Mouse (Mus musculus): ENCODE results near the gene 2310022B05Rik.

DNA sequence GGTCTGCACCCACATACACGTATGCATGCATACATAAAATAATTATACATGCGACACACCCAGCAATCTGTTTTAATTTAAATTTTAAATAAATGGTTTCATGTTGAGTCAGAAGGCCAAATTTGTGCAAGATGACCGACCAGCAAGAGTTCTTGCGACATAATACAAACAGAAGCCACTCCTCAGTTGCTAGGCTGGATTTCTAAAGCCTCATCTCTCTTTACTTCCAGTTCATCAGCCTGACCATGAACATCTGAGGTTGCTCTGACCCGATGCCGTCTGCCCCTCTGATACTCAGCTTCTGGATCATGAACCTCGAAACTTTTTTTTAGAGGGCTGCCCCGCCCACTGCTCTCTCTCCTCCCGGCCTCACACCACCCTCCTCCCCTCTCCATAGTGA lies 44.9 kb downstream of the 2310022B05Rik start:
- TF ChIP-seq CTCF (conservative IDR thresholded peaks at IDR 0.05; ENCODE audit: low read length) = no peak
- TF ChIP-seq POU5F1 (IDR thresholded peaks at IDR 0.05; ENCODE audit: borderline replicate concordance, low read length) = no peak
- TF ChIP-seq NANOG (IDR thresholded peaks at IDR 0.05; ENCODE audit: borderline replicate concordance, low read length) = no peak
